Mouse (Mus musculus) thymus, adult 2 months (tissue): ENCODE results near the gene Gm20388. TPM values are rescaled to one million over a fixed set of nuclear protein-coding genes. Genes with fewer than 3 reads are reported as not detected.

Experiments used
- DNase-seq: peaks from one replicate; pipeline ENCODE4 v3.0.0; 2021
- H3K27ac ChIP-seq: fragments of 200-500 bp; 2 replicates; pipeline ENCODE4 v1.5.1; 2012; ENCODE audit warnings: low read length, control low read depth; ENCODE audit not compliant: control insufficient read depth, insufficient read depth
- H3K27me3 ChIP-seq: fragments of 200-500 bp; 2 replicates; pipeline ENCODE4 v1.6.1; 2012; ENCODE audit warnings: mild to moderate bottlenecking, low read length, moderate library complexity, mixed read lengths; ENCODE audit not compliant: control insufficient read depth, insufficient read depth
- H3K36me3 ChIP-seq: fragments of 200-500 bp; 2 replicates; pipeline ENCODE4 v1.6.1; 2012; ENCODE audit warnings: mild to moderate bottlenecking, low read length, moderate library complexity; ENCODE audit not compliant: control insufficient read depth, insufficient read depth
- H3K4me1 ChIP-seq: fragments of 200-500 bp; replicated peaks from 2 replicates; pipeline ENCODE4 v1.6.1; 2012; ENCODE audit warnings: low read length; ENCODE audit not compliant: control insufficient read depth, insufficient read depth
- H3K4me3 ChIP-seq: fragments of 200-500 bp; 2 replicates; pipeline ENCODE4 v1.5.1; 2012; ENCODE audit warnings: mild to moderate bottlenecking, low read length, control low read depth, moderate library complexity; ENCODE audit not compliant: control insufficient read depth, insufficient read depth
- CTCF ChIP-seq: fragments of 200-500 bp; IDR thresholded peaks from 2 replicates; pipeline ENCODE4 v1.5.1; 2012; ENCODE audit warnings: mild to moderate bottlenecking, control low read depth, low read length, moderate library complexity, borderline replicate concordance; ENCODE audit not compliant: control insufficient read depth, poor library complexity, insufficient read depth; ENCODE audit errors: extremely low read depth
- POLR2A ChIP-seq: fragments of 200-500 bp; IDR thresholded peaks from 2 replicates; pipeline ENCODE4 v1.6.1; 2012; ENCODE audit warnings: mild to moderate bottlenecking, low read length, control low read depth, moderate library complexity; ENCODE audit not compliant: control insufficient read depth, poor library complexity, insufficient read depth; ENCODE audit errors: extremely low read depth
- WGBS: fragments of 180-500 bp; shearing (Covaris S2); methylation state at CpG from one replicate; pipeline ENCODE4 v1.1.7; 2018; 5-methylcytosine and 5-hydroxymethylcytosine counted together
- polyA plus RNA-seq: library from polyadenylated mRNA; depleted of rRNA; stranded (reverse); fragments of >200 nt; gene quantifications from 2 replicates; pipeline ENCODE4 v1.2.3, GENCODE M21; 2012

Gm20388 gene
- polyA plus RNA-seq, 1 experiment = 103 TPM

- Histone ChIP-seq H3K27me3 (no peaks in the 10 kb centered on the region), H3K36me3 (no peaks in the 10 kb centered on the region), H3K4me3 (no peak overlapping the region), H3K4me1 (peaks cover 39% of the 10 kb centered on the region), H3K27ac (peak overlapping the region; percentile 59; the same call in 1 of the 2 replicates)
- DNase-seq = no peak
- no peak for TF ChIP-seq CTCF
- no peak for TF ChIP-seq POLR2A
Observed at GRCm38 (mm10) chr8:123033431-123033830, 3122.8 kb downstream of the Gm20388 start.

DNA sequence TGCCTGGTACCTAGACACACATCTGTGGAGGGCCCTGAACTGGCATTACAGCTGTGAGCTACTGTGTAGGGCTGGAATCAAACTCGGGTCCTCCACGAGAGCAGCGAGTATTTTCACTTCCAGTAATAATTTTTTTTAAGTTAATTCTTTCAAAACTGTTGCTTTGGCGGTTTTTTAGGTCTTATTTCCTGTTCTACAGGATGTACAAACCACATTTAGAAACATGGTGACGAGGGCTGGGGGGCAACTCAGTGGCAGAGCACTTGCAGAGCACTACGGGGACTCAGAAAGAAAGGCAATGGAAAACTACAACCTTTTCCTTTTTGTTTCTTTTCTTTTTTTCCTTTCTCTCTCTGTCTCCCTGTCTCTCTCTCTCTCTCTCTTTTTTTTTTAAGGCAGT, 3123.5 kb downstream of the Gm20388 start:
- WGBS = 5% methylated on average over 6 of the region's 6 CpGs
- TF ChIP-seq POLR2A (no peak), CTCF (no peak)
- Histone ChIP-seq H3K4me1 (peaks cover 35% of the 10 kb centered on the region), H3K4me3 (no peak overlapping the region), H3K36me3 (no peaks in the 10 kb centered on the region), H3K27me3 (no peaks in the 10 kb centered on the region), H3K27ac (peak overlapping the region; percentile 99)
- peak; percentile 76 for DNase-seq

- Histone ChIP-seq H3K4me3 (no peak overlapping the region), H3K4me1 (peaks cover 31% of the 10 kb centered on the region), H3K27me3 (no peaks in the 10 kb centered on the region), H3K36me3 (no peaks in the 10 kb centered on the region), H3K27ac (peak overlapping the region; percentile 67)
- TF ChIP-seq CTCF = no peak
- 0 out of 2 replicates have a peak, but pooled peaks have one; percentile 7 for TF ChIP-seq POLR2A
- 15% methylated on average over 3 of the region's 3 CpGs for WGBS
- DNase-seq = peak; percentile 43
Observed at GRCm38 (mm10) chr8:123036956-123037355, 3126.3 kb downstream of the Gm20388 start.

DNA sequence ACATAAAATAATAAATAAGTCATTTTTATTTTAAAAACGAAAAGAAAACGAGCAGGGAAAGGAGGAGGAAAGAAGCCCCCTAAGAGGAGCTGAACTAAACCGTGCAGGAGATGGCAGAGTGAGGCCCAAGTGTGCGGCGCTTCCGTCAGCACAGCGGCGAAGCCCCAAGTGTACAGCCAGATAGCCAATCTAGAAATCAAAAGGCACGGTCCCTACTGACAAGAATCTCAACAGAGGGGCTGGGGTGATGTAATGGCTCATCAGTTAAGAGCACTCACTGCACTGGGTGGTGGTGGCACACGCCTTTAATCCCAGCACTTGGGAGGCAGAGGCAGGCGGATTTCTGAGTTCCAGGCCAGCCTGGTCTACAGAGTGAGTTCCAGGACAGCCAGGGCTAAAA, 3126.8 kb downstream of the Gm20388 start:
- DNase-seq = no peak
- H3K4me1 ChIP-seq = peaks cover 28% of the 10 kb centered on the region
- H3K36me3 ChIP-seq = no peaks in the 10 kb centered on the region
- H3K4me3 ChIP-seq = no peak overlapping the region
- no peaks in the 10 kb centered on the region for H3K27me3 ChIP-seq
- H3K27ac ChIP-seq = peak overlapping the region; percentile 11; the same call in 1 of the 2 replicates
- TF ChIP-seq POLR2A = no peak
- no peak for TF ChIP-seq CTCF
- 71% methylated on average over 11 of the region's 11 CpGs for WGBS

DNA sequence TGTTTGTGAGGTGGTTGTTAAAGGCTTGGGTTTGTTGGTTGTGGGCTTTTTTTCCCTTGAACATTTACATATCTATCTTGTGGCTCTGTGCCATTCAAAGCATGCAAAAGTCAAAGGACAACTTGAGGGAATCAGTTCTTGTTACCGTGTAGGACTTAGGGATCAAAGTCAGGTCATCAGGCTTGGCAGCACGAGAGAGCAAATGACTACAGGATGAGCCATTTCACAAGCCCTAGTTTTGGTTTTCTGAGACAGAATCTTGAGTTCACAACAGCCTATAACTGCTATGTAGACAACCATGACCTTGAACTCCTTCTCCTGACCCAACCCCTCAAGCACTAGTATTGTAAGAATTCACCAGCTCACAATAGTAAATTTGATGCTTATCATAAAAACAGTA, 3127.7 kb downstream of the Gm20388 start:
- WGBS = 69% methylated on average over 2 of the region's 2 CpGs
- H3K27ac ChIP-seq = no peak overlapping the region

DNA sequence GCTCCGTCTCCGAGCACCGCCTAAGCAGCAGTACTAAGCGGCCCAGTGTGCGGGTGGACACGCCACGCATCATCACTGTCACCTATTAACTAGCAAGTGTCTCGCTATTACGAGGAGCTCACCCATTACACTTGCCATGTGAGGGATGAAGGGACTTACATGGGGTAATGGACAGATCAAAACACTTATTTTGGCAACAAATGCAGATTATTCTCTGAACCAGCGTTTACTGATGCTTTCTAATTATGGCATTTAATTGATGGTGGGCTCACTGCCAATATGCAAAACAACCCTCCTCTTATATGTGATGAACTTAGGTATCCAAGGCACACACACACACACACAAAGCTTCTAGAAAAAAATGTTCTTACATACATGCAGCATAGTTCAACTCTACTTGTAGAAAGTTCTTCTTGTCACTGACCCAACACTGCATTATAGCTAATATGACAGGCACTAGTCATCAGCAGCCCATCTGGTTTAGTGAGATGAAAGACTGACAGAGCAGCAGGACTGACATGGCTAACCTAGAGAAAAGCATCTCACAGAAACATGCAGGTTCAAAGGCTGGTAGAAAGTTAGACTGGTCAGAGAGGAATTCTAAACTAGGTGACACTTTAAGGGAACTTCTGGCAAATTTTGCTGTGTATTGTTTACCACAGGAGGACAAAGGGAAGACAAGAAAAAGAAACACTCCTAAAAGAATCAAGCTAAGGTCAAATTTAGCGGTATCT, 3128.9 kb downstream of the Gm20388 start:
- 86% methylated on average over 11 of the region's 11 CpGs for WGBS
- peaks cover 26% of the 10 kb centered on the region for H3K4me1 ChIP-seq
- H3K27me3 ChIP-seq = no peaks in the 10 kb centered on the region
- H3K36me3 ChIP-seq = no peaks in the 10 kb centered on the region
- no peak overlapping the region; the same call in 1 of the 2 replicates for H3K27ac ChIP-seq
- H3K4me3 ChIP-seq = no peak overlapping the region
- DNase-seq = no peak
- TF ChIP-seq CTCF (no peak), POLR2A (no peak)

More for the DNA sequence above, 3127.7 kb downstream of the Gm20388 start:
- TF ChIP-seq POLR2A (no peak), CTCF (no peak)
- DNase-seq = no peak
- Histone ChIP-seq H3K36me3 (no peaks in the 10 kb centered on the region), H3K27me3 (no peaks in the 10 kb centered on the region), H3K4me1 (peaks cover 27% of the 10 kb centered on the region), H3K4me3 (no peak overlapping the region)

DNA sequence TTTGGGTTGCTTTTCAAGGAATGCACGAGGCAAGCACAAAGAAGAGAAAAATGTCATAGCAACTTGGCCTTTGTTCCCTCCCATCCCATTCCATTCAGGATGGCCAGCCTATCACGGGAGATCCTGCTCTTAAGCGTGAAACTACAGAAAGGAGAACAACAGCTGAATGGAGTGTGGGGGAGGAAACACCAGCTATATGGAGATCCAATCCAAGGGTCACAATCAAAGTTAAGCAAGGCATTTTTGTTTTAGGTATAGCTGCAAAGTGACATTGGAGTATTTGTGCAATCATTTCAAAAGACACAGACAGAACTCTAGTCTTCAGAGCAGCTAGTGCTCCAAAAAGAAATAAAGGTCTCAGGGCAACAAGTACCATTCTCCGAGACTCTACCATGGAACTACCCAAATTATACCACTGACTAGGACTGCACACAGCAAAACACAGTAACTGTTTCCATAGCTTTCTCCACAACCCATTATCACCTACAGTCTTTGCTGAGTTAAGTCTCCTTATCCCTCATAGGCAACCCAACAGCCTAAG, 3129.5 kb downstream of the Gm20388 start:
- Histone ChIP-seq H3K27ac (no peak overlapping the region; the same call in 1 of the 2 replicates), H3K36me3 (no peaks in the 10 kb centered on the region), H3K4me3 (no peak overlapping the region), H3K27me3 (no peaks in the 10 kb centered on the region), H3K4me1 (peaks cover 27% of the 10 kb centered on the region)
- WGBS = 13% methylated on average over 4 of the region's 4 CpGs
- no peak for TF ChIP-seq CTCF
- TF ChIP-seq POLR2A = no peak
- no peak for DNase-seq
